Mouse (Mus musculus): Measurements from ENCODE around the gene Hmga1b. TPM values are rescaled to one million over a fixed set of nuclear protein-coding genes. Genes with fewer than 3 reads are reported as not detected.
A peak's percentile ranks its signal among the peaks of the same experiment; 100 is the strongest.
"Not testable (repeated sequence)": the region's sequence is repeated elsewhere in the genome, so short reads cannot be mapped to it uniquely, and the experiment has no call there.

The Hmga1b gene
- polyA plus RNA-seq, 1 experiment from 2014 or later = 1.6 TPM

- no peak overlapping the region for H3K4me3 ChIP-seq (ENCODE audit: low read depth, low read length)
- H3K36me3 ChIP-seq (replicated peaks; ENCODE audit: insufficient read depth, low read length) = no peaks in the 10 kb centered on the region
- peak; percentile 63 for ATAC-seq
- no peaks in the 10 kb centered on the region for H3K9me3 ChIP-seq (ENCODE audit: low read length)
- no peaks in the 10 kb centered on the region for H3K27me3 ChIP-seq (ENCODE audit: insufficient read depth, low read length)
- WGBS (ENCODE audit: insufficient replicate concordance) = 54% methylated on average over 1 of the region's 1 CpGs
- H3K4me1 ChIP-seq (ENCODE audit: insufficient read depth) = no peaks in the 10 kb centered on the region
- TF ChIP-seq EP300 (IDR thresholded peaks at IDR 0.05; ENCODE audit: low read depth) = no peak
- no peak for TF ChIP-seq CTCF (IDR thresholded peaks at IDR 0.05; ENCODE audit: low read depth)
- DNase-seq = no peak
- no peak overlapping the region for H3K27ac ChIP-seq (ENCODE audit: low read depth)
- H3K4me2 ChIP-seq (ENCODE audit: low read depth, low read length) = no peak overlapping the region
- H3K9ac ChIP-seq (replicated peaks) = no peak overlapping the region; the same call in 1 of the 2 replicates
Observed at GRCm38 (mm10) chr11:120768206-120768605, 5.6 kb downstream of the Hmga1b start.

DNA sequence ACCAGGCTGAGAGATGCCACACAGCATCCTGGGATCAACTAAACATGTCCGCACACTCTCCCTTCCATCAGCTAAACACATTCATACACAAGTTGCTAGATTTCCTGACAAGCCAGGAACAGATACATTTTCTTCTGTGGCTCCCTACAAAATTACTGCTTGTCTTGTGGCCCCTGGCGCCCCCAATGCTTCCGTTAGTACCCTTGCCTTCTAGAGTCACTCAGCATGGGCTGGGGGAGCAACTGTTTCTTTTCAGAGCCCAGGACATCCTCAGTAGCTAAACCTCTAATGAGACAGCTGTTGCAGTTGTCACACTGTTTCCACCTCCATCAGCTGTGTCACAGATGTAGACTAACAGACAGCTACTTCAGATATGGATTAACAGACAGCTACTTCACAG, 10.2 kb downstream of the Hmga1b start:
- Histone ChIP-seq H3K27me3 (ENCODE audit: insufficient read depth, low read length) (no peaks in the 10 kb centered on the region), H3K36me3 (replicated peaks; ENCODE audit: insufficient read depth, low read length) (no peaks in the 10 kb centered on the region), H3K4me2 (ENCODE audit: low read depth, low read length) (no peak overlapping the region), H3K4me1 (ENCODE audit: insufficient read depth) (no peaks in the 10 kb centered on the region), H3K9me3 (ENCODE audit: low read length) (no peaks in the 10 kb centered on the region), H3K9ac (replicated peaks) (no peak overlapping the region), H3K4me3 (ENCODE audit: low read depth, low read length) (no peak overlapping the region), H3K27ac (ENCODE audit: low read depth) (no peak overlapping the region)
- no peak for DNase-seq
- ATAC-seq = no peak
- 73% methylated on average over 3 of the region's 3 CpGs for WGBS (ENCODE audit: insufficient replicate concordance)
- TF ChIP-seq EP300 (IDR thresholded peaks at IDR 0.05; ENCODE audit: low read depth) = no peak
- no peak for TF ChIP-seq CTCF (IDR thresholded peaks at IDR 0.05; ENCODE audit: low read depth)

DNA sequence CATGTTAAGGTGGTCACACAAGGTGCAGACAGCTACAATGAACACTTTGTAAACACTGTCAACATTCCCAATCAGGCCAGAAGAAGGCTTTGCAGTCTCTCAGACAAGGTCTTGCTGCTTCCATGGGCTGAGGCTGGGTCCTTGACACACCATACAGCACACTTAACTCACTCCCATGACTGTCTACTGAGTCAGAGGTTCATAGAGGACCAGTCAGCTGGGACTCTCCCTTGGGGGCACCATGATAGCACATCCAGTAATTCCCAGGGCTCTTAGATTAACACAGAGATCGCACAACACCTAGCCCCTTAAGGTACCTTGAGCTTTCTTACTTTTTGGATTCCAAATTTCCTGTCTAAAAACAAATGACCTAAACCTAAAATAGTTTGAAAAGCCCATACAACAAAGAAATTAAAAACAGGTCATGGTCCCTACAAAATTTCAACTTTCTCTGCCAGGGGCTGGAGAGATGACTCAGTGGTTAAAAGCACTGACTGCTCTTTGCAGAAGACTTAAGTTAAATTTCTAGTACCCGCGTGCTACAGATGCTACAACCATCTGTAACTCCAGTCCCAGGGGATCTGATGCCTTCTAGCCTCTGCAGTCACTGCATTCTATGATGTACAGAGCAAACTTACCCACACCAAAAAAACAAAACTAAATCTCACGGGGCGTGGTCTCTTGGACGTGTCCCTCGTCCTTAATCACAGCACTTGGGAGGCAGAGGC, 11.0 kb downstream of the Hmga1b start:
- no peaks in the 10 kb centered on the region for H3K27me3 ChIP-seq (ENCODE audit: insufficient read depth, low read length)
- DNase-seq = no peak

GRCm38 (mm10) chr11:120775774-120776469, 13.3 kb downstream of the Hmga1b start:
- WGBS (ENCODE audit: insufficient replicate concordance) = 23% methylated on average over 15 of the region's 15 CpGs
- Histone ChIP-seq H3K9ac (replicated peaks) (no peak overlapping the region), H3K4me2 (ENCODE audit: low read depth, low read length) (no peak overlapping the region), H3K27ac (ENCODE audit: low read depth) (no peak overlapping the region), H3K4me1 (ENCODE audit: insufficient read depth) (no peaks in the 10 kb centered on the region), H3K4me3 (ENCODE audit: low read depth, low read length) (no peak overlapping the region), H3K9me3 (ENCODE audit: low read length) (no peaks in the 10 kb centered on the region), H3K36me3 (replicated peaks; ENCODE audit: insufficient read depth, low read length) (no peaks in the 10 kb centered on the region), H3K27me3 (ENCODE audit: insufficient read depth, low read length) (no peaks in the 10 kb centered on the region)
- DNase-seq (peak; percentile 95), ATAC-seq (peak; percentile 92)
- TF ChIP-seq EP300 (IDR thresholded peaks at IDR 0.05; ENCODE audit: low read depth) (no peak), CTCF (IDR thresholded peaks at IDR 0.05; ENCODE audit: low read depth) (peak; percentile 100)

More for the DNA sequence above, 11.0 kb downstream of the Hmga1b start:
- Histone ChIP-seq H3K36me3 (replicated peaks; ENCODE audit: insufficient read depth, low read length) (no peaks in the 10 kb centered on the region), H3K4me3 (ENCODE audit: low read depth, low read length) (no peak overlapping the region), H3K27ac (ENCODE audit: low read depth) (no peak overlapping the region), H3K9ac (replicated peaks) (no peak overlapping the region), H3K4me2 (ENCODE audit: low read depth, low read length) (no peak overlapping the region), H3K9me3 (ENCODE audit: low read length) (no peaks in the 10 kb centered on the region), H3K4me1 (ENCODE audit: insufficient read depth) (no peaks in the 10 kb centered on the region)
- TF ChIP-seq EP300 (IDR thresholded peaks at IDR 0.05; ENCODE audit: low read depth) = no peak
- TF ChIP-seq CTCF (IDR thresholded peaks at IDR 0.05; ENCODE audit: low read depth) = no peak
- WGBS (ENCODE audit: insufficient replicate concordance) = 84% methylated on average over 7 of the region's 7 CpGs
- ATAC-seq = no peak

- DNase-seq = no peak
- Histone ChIP-seq H3K27ac (ENCODE audit: low read depth) (no peak overlapping the region), H3K27me3 (ENCODE audit: insufficient read depth, low read length) (no peaks in the 10 kb centered on the region), H3K9ac (replicated peaks) (no peak overlapping the region), H3K4me2 (ENCODE audit: low read depth, low read length) (no peak overlapping the region), H3K9me3 (ENCODE audit: low read length) (no peaks in the 10 kb centered on the region), H3K36me3 (replicated peaks; ENCODE audit: insufficient read depth, low read length) (no peaks in the 10 kb centered on the region), H3K4me3 (ENCODE audit: low read depth, low read length) (no peak overlapping the region), H3K4me1 (ENCODE audit: insufficient read depth) (no peaks in the 10 kb centered on the region)
- WGBS (ENCODE audit: insufficient replicate concordance) = 40% methylated on average over 6 of the region's 6 CpGs
- no peak for TF ChIP-seq CTCF (IDR thresholded peaks at IDR 0.05; ENCODE audit: low read depth)
- TF ChIP-seq EP300 (IDR thresholded peaks at IDR 0.05; ENCODE audit: low read depth) = no peak
- ATAC-seq = no peak
Observed at GRCm38 (mm10) chr11:120777123-120777522, 14.5 kb downstream of the Hmga1b start.

DNA sequence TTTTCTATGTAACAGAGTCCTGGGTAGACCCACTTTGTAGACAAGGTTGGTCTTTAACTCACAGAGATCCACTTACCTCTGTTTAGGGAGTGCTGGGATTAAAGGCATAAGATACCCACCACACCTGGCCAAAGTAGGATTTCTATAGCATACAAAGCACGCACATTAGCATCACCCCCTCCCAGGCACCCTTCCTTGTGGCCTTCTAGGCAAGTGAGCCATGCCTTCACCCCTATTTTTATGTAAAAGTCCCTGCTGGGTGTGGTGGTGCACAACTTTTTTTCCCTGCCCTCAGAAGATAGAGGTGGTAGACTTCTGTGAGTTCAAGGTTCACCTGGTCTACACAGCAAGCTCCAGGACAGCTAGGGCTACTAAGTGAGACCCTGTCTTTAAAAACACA, 17.3 kb downstream of the Hmga1b start:
- no peak overlapping the region for H3K9ac ChIP-seq (replicated peaks)
- H3K9me3 ChIP-seq (ENCODE audit: low read length) = no peaks in the 10 kb centered on the region
- DNase-seq (no peak), ATAC-seq (no peak)
- H3K27me3 ChIP-seq (ENCODE audit: insufficient read depth, low read length) = no peaks in the 10 kb centered on the region
- no peak overlapping the region for H3K4me2 ChIP-seq (ENCODE audit: low read depth, low read length)
- H3K4me1 ChIP-seq (ENCODE audit: insufficient read depth) = peaks cover 10% of the 10 kb centered on the region
- TF ChIP-seq CTCF (IDR thresholded peaks at IDR 0.05; ENCODE audit: low read depth) (no peak), EP300 (IDR thresholded peaks at IDR 0.05; ENCODE audit: low read depth) (no peak)
- no peak overlapping the region for H3K27ac ChIP-seq (ENCODE audit: low read depth)
- no peak overlapping the region for H3K4me3 ChIP-seq (ENCODE audit: low read depth, low read length)
- WGBS (ENCODE audit: insufficient replicate concordance) = 83% methylated on average over 1 of the region's 1 CpGs
- H3K36me3 ChIP-seq (replicated peaks; ENCODE audit: insufficient read depth, low read length) = no peaks in the 10 kb centered on the region

DNA sequence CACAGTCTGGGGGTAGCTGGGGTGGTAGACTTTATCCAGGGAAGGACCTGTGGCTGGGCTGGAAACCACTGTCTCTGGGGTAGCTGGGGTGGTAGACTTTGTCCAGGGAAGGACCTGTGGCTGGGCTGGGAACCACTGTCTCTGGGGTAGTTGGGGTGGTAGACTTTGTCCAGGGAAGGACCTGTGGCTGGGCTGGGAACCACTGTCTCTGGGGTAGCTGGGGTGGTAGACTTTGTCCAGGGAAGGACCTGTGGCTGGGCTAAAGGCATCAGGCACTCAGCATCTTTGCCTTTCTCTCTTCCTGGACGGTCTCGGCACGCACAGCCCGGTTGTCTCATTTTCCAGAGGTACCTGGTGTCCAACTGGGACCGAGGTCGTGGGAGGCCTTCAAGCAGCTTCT, 18.8 kb downstream of the Hmga1b start:
- 88% methylated on average over 6 of the region's 6 CpGs for WGBS (ENCODE audit: insufficient replicate concordance)
- ATAC-seq; H3K36me3 ChIP-seq (replicated peaks; ENCODE audit: insufficient read depth, low read length); DNase-seq; H3K27ac ChIP-seq (ENCODE audit: low read depth); H3K27me3 ChIP-seq (ENCODE audit: insufficient read depth, low read length); H3K4me2 ChIP-seq (ENCODE audit: low read depth, low read length); H3K9ac ChIP-seq (replicated peaks); H3K9me3 ChIP-seq (ENCODE audit: low read length); H3K4me3 ChIP-seq (ENCODE audit: low read depth, low read length): not testable (repeated sequence)
- peaks cover 19% of the 10 kb centered on the region for H3K4me1 ChIP-seq (ENCODE audit: insufficient read depth)

Measured in liver, postnatal 0 days (tissue).